Mouse (Mus musculus) bone marrow macrophage, adult 2 months (primary cell): ENCODE results near the gene Mycbpap.

ENCODE experiments used
- CTCF ChIP-seq: IDR thresholded peaks from 2 replicates; pipeline ENCODE4 v1.5.1; 2012; ENCODE audit warnings: low read depth, mild to moderate bottlenecking, low read length, moderate library complexity
- POLR2A ChIP-seq: IDR thresholded peaks from 2 replicates; pipeline ENCODE4 v1.6.1; 2012; ENCODE audit warnings: mild to moderate bottlenecking, low read depth, low read length, borderline replicate concordance

DNA sequence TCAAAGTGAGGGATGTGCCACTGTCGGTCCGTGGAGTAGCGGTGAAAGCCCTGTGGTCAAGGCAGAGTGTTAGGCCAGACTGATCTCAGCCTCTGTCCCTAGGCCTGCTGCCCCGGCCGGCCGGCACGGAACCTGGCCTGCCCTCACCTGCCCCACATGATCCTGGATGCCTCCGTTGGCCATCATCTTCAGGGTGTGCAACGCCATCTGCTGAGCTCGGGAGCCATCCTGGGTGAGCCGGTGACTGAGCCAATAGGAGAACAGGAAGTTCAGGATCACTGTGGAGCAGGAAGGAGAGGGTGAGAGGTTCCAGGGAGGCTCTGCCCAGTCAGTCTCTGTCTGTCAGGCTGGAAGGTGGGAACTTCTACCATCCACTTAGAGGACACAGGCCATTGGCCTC, 38.1 kb downstream of the Mycbpap start:
- TF ChIP-seq CTCF (no peak), POLR2A (no peak)
